Mouse (Mus musculus) Muller cell, postnatal 12 days (primary cell): ENCODE data around the gene Mospd3.

Source experiments
- DNase-seq: peaks from one replicate; pipeline ENCODE4 v3.0.0-alpha.2; 2015; ENCODE audit errors: inconsistent ontology term

The Mospd3 gene

GRCm38 (mm10) chr5:137600619-137601364, at the start of gene Mospd3:
TSS of gene Mospd3 (minus strand) at chr5:137601058.
- DNase-seq, result peak; percentile 97

- no peak for DNase-seq
These were observed 49.1 kb upstream of the Mospd3 start for GRCm38 (mm10) chr5:137649669-137650571.

GRCm38 (mm10) chr5:137649251-137649650, 48.4 kb upstream of the Mospd3 start:
- no peak for DNase-seq

- DNase-seq, result no peak
These were observed 47.2 kb upstream of the Mospd3 start for GRCm38 (mm10) chr5:137647827-137648601.

GRCm38 (mm10) chr5:137645652-137646091, 44.8 kb upstream of the Mospd3 start, which contains the start of gene Irs3:
TSS of gene Irs3 (minus strand) at chr5:137645714.
- DNase-seq, result peak; percentile 42

- no peak for DNase-seq
These were observed 44.3 kb upstream of the Mospd3 start for GRCm38 (mm10) chr5:137645091-137645651.

- no peak for DNase-seq
These were observed 43.6 kb upstream of the Mospd3 start for GRCm38 (mm10) chr5:137644484-137644883.

- DNase-seq, result no peak
These were observed 42.0 kb upstream of the Mospd3 start for GRCm38 (mm10) chr5:137642886-137643285.

GRCm38 (mm10) chr5:137641054-137641453, 40.2 kb upstream of the Mospd3 start, which contains the start of gene Sap25:
TSS of gene Sap25 (plus strand) at chr5:137641334.
- DNase-seq, result no peak

- DNase-seq, result no peak
These were observed 38.6 kb upstream of the Mospd3 start for GRCm38 (mm10) chr5:137639472-137639871.

GRCm38 (mm10) chr5:137633397-137634084, 32.7 kb upstream of the Mospd3 start:
- no peak for DNase-seq

- DNase-seq, result no peak
These were observed 30.7 kb upstream of the Mospd3 start for GRCm38 (mm10) chr5:137631591-137631990.

GRCm38 (mm10) chr5:137631171-137631570, 30.3 kb upstream of the Mospd3 start:
- no peak for DNase-seq

- DNase-seq, result no peak
These were observed 29.7 kb upstream of the Mospd3 start for GRCm38 (mm10) chr5:137630602-137631001.

- DNase-seq, result no peak
These were observed 29.2 kb upstream of the Mospd3 start for GRCm38 (mm10) chr5:137629906-137630545.

GRCm38 (mm10) chr5:137629306-137629721, 28.5 kb upstream of the Mospd3 start:
- DNase-seq, result no peak

GRCm38 (mm10) chr5:137628498-137629305, 27.8 kb upstream of the Mospd3 start, which contains the start of the genes Fbxo24, Lrch4 and Gm20605:
TSS of gene Fbxo24 (minus strand) at chr5:137629002.
TSS of gene Lrch4 (plus strand) at chr5:137629121.
TSS of gene Gm20605 (plus strand) at chr5:137629175.
- DNase-seq, result peak; percentile 100

GRCm38 (mm10) chr5:137627991-137628390, 27.1 kb upstream of the Mospd3 start:
- no peak for DNase-seq

GRCm38 (mm10) chr5:137623937-137624530, 23.2 kb upstream of the Mospd3 start:
- no peak for DNase-seq
